Mouse (Mus musculus) layer of hippocampus, adult 9-10 months (tissue): Measurements from ENCODE around the gene Clmn.

Source experiments
- DNase-seq: peaks from one replicate; pipeline ENCODE4 v3.0.0; 2022; ENCODE audit warnings: low spot score

The Clmn gene

DNA sequence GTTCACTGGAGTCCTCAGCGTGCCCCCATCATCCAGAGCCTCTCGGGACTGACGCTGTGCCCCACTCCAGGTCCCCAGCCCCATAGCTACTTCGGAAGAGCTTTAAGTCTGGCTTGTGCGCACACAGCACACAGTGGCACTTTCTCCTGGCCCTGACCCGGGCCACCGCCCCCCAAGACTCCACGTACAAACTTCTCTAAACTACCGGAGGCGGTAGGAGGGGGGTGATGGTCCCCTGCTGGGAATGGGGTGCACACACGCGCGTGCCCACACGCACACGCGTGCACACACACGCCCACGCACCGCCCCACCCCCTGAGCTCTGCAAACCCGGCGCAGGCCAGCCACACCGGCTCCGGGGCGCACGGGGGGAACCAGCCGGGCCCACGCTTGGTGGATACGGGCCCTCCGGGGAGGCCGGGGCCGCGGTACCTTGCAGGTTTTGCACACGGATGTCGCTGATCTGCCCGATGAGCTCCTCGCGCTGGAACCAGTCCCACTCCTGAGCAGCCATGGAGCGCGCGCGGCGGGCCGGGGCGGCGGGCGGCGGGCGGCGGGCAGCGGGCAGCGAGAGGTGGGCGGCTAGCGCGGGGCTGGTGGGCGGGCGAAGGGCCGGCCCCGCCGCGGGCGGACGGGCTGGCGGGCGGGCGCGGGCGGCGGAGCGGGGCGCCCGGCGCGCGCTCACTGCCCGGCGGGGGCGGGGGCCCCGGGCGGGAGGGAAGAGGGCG lies at the start of gene Clmn:
Gene Clmn, minus strand, starts transcription at position 638 of the 727 bp plus-strand sequence.
- no peak for DNase-seq

DNA sequence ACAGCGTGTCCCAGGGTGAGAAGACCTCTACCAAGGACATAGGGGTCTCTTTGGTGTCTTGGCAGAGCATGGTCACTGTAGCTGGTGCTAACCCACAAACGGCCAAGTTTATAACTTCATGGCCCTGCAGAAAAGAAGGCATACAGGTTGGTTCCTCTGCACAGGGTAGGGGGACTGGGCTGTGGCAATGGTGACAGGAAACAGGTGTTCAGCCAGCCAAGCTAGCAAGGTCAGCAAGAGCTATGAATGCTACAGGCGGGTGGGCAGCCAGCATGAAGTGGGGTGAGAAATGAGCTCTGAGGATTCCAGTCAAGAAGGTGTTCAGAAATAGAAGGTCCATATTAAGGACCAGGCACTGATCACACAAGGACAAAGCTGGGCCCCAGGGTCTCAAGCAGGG lies 48.1 kb upstream of the Clmn start:
- DNase-seq, result no peak

DNA sequence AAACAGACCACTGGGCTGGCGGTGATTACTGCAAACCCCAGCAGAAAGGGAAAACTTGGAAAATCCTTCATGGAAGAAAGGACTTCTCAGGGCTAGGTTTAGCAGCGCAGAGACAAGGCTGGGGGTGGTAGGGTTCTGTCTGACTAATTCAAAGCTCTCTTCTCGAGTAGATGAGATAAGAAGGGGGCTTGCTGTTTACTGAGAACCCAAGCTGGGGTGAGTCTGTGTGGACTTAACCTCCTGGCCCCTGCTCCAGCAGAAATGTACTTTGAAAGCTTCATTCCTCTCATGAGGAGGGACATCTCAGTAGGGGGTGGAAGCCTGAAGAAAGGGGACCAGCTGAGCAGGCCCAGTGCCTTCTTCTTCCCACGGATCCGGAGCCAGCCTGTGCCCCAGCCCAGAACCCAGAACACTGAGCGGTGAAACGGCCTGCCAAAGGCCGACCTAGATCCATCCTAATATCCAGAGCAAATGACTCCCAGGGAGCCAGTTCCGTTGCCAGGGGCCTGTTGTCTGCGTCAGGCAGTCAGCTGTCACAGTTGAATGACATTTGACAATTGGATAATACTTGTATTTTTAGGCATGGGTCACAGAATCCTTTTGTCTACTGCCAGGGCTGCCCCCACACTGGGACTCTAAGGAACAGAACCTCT lies 47.5 kb upstream of the Clmn start:
- DNase-seq, result no peak

DNA sequence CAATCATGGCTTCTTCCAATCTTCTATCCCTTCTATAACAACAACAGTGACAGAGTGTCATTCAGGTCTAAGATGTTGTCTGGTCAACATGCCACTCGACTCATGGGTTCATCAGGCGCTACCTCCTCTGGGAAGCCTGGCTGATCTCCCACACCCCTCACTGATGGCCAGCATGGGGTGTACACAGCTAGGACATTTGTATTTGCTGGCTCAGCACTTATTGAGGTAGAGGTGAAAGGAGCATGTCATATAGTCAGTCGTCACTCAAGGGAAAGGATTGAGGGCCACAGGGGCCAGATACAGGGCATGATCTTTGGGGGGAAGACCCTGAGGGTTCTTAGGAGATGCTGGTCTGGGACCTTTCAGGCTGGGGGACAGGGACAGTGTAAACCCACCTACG lies 44.9 kb upstream of the Clmn start:
- no peak for DNase-seq

DNA sequence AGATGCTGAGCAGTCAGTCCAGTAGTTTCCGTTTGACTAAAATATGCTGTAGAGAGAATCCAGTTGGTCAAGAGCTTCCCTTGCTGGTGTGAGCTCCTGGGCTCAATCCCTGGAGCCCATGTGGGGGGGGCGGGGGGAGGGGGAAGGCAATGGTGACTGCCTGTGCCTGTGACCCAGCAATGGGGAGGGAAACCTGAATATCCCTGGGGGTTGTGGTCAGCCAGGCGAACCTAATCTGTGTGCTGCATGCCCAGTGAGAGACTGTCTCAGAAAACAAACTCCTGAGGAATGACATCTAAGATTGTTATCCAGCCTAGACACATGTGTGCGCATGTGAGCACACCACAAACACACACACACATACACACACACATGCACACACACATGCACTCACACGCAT lies 44.1 kb upstream of the Clmn start:
- DNase-seq, result no peak

DNA sequence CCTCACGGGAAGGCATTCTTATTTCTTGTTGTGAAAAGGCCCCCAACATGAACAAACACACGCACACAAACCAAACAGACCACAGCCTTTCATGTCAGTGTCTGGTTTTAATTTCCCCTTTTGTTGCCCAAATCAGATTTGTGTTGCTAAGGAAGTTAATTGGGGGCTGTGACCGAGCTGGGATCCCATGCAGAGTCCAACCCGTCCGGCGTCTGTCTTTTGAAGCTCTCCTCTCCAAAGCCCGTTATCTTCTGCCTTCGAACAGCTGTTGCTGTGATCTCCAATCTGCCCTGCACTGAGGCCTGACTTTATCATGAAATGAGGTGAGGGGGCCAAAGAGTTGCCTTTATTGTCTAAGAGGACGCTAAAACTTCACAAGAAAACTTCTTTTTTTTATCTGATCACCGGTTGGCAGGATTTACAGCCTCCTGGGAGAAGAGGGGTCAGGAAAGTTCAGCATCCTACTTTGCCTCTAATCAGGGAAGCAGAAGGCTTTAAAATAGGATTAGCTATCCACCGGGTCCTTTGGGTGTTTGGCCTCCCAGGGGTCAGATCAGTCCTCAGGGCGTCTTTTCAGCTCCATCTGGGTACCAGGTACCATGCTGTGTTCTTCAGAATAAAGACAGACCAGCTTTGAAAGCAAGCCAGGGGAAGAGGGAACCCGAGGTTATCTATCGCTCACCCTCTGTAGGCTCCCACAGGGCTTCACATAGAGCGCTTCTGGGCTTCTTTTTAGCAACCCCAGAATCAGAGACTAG lies 43.3 kb upstream of the Clmn start:
- DNase-seq, result no peak

DNA sequence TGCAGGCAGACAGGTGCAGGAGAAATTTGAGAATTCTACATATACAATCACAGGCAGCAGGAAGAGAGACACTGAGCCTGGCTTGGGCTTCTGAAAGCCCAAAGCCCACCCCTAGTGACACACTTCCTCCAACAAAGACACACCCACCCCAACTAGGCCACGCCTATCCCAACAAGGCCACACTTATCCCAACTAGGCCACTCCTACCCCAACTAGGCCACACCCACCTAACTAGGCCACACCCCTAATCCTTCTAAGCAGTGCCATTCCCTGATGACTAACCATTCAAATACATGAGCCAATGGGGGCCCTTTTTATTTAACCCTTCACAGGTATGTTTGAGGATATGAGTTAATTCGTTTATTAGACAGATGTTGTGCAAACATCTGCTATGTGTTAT lies 42.3 kb upstream of the Clmn start:
- no peak for DNase-seq

DNA sequence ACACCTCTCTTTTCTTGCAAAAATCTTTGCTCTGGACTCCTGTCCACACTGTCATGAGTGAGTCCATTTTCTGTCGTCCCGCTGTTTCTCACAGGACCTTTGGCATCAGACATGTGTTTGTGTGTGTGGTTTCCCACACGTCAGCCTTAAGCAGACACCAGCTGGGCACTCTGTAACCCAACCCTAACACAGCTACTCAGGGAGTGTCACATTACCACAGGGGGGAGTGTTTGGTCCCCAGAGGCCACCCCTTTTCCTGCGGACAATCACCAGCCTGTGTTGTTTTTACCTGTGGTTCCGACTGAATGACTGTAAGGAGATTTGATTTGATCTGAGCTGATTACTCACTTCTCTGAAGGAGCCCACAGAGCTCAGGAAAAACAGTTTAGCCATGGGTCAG lies 39.3 kb upstream of the Clmn start:
- DNase-seq, result no peak

DNA sequence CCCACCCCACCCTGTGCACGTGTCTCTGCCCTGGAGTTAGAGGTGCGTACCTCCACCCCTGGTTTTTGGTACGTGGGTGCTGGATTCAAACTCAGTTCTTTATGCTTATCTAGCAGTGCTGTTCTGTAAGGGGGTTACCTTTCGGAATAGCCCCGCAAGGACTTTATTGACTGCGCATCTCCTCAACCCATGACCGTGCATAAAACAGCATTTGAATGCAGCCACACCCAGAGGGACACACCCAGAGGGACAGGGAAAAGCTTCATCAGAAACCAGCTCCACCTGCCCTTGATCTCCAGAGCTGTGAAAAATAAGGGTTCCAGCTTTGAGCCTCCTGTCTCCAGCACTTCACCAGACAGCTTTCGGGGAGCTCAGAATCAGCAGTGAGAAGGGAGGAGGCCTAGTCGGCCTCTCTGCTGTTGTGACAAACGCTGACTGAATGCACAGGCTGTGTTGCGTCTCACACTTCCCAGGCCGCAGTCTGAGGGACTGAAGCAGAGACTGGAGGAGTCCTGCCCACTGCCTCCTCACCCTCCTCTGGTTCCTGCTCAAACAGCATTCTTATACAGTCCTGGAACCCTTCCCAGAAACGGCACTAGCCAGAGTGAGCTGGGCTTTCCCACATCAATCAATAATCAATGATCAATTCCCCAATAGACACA lies 37.6 kb upstream of the Clmn start:
- DNase-seq, result no peak

DNA sequence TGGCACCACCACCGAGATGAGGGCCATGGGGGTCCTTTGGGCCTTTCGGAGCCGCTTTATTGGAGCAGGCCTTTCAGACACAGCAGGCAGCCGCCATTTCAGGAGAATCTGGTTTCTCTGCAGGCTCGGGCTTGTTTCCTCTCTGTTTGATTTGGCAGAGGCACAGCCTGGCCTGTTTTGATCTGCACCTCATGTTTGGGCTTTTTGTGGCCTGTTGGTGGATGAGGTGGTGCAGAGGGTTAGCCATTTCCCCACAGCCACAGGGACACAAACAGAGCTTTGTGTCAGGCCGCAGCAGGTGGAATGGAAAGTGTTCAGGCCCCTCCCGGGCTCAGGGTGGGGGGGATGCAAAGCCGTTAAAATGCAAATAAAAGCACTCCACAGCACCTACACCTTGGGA lies 36.4 kb upstream of the Clmn start:
- no peak for DNase-seq

DNA sequence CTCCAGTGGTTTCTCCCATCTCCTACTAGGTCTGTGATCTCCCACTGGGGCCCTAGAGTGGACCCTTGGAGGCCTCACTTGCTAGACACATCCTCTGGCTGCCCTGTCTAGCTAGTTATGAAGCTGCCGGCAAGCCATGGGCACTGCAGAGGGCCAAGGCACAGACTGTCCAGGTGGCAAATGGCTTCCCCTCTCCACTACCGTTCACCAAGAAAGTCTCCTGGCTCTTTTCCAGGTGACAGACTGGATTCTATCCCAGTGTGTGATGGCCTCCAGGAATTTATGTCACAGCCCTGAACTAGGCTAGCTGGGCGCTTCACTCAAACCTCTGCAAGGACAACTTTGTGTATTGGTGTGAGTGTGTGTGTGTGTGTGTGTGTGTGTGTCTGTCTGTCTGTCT lies 35.0 kb upstream of the Clmn start:
- DNase-seq, result no peak

DNA sequence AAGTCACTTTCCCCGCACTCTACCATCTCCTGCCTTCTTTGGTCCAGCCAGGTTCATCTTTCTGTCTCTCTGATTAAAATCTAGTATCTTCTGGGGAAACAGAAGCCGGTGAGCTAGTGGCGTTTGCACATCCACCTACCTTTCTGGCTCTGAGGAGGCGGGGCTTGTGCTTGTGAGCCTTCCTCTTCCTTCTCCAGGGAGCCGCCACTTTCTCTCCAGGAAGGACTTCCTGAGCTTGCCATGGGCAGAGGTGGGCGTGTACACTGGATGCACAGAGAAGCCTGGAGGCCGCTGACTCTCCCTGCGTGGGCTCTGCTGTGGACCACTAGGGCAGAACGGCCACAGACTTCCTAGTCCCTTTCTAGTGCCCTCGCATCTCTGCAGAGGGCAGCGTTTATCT lies 34.3 kb upstream of the Clmn start:
- no peak for DNase-seq

DNA sequence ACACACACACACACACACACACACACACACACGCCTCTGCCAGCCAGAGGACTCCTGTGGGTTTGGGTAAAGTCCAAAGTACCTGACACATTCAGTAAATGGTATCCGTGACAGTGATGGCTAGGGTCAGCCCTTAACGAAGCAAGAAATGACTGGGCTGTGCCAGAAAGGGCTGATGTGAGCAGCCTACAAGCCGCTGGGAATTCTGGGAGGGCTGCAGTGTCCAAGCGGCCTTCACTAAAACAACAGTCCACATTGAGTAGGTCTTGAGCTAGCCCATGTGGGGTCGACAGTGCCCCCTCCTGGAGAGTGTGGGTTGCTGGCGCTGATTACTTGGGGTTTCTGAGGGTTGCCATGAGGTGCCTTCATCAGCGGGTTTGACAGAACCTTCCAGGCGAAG lies 33.8 kb upstream of the Clmn start:
- DNase-seq, result no peak

DNA sequence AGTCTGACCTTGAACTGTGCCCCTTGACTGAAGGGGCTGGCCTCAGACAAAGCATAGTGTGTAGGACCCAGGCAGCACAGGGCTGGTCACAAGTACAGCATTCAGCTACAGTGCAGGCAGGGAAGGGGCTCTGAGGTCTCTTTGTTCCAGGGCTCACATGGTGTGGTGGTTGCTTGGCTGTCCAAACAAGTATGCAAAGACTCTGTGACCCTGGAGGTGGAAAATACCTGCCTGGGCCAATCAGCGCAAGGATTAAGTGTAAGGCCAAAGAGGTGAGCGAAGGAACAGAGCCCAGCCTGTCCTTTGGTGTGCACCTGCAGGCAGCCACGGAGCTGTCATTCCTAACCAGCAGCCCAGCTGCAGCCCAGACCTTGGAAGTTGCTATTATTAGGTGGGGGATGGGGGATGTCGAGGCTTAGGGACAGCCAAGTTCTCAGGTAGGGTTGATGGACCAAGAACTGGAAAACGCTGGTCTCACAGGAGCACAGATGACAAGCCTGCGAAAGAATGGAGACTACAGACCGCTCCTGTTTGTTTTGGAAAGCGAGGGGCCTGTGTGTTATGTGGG lies 32.3 kb upstream of the Clmn start:
- DNase-seq, result no peak

DNA sequence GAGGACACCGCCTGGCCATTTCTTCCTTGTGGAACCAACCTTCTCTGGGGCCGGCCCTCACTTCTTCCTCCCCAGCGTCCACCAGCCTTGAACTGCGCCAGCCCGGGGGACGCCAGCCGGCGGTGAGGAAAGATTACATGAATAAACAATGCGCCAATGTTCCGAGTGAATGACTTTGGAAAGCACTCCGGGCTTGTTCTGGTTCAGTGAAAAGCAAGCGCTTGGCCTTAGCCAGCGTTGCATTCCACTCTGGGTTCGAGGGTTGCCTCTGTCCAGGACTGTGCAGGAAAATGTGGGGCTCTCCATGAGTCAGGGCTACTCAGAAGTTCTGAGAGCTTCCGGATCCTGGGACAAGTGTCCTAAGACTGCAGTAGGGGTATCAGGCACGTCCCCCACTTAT lies 31.8 kb upstream of the Clmn start:
- no peak for DNase-seq

DNA sequence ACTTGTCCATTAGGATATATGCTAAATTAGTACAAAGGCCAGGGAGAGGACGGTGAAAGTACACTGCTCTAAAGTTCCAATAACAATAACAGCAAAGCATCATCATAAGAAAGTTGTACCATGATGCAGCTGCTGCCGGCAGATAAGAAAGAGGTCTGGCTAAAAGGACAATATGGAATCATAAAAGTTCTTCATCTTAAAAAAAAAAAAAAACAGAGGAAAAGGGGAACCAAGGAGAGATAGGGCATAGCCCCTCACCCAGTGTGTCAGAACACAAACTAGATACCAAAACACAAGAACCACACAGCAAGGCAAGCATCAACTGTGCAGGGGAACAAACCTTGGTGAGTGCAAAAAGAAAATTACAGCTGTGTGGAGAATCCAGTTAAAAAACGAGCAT lies 27.4 kb upstream of the Clmn start:
- no peak for DNase-seq

DNA sequence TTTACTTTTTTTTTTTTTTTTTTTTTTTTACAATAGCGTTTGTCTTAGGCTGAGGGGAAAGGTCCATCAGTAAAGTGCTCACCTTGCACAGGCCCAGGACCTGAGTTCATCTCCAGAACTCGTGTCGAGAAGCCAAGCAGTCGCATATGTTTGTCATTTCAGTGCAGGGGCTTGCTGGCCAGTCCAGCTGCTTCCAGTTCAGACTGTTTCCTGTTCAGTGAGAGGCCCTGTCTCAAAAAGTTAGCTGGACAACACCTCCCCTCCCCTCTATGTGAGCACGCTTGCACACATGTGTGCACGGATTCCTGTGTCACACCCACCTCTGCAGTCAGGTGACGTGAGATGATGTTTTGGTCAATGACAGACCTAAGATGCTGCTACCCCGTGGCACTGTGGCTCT lies 25.2 kb upstream of the Clmn start:
- DNase-seq, result no peak

DNA sequence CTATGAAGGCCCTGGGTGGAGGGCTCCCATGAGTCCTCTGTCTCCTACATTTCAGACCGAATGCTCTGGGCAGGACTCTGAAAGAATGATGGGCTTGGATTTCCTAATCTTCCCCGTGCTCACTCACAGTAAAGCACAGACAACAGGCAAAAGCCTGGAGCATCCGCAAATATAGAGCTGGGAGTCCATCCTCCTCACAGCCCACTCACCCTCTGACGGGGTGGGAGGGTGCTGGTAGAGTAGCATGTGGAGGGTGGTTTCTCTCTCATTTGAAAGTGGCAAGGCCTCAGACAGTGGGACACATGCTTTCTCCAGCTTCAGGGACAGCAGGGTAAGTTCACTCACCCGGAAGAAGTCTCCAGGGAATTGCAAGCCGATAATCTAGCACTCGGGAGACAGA lies 21.2 kb upstream of the Clmn start:
- no peak for DNase-seq

DNA sequence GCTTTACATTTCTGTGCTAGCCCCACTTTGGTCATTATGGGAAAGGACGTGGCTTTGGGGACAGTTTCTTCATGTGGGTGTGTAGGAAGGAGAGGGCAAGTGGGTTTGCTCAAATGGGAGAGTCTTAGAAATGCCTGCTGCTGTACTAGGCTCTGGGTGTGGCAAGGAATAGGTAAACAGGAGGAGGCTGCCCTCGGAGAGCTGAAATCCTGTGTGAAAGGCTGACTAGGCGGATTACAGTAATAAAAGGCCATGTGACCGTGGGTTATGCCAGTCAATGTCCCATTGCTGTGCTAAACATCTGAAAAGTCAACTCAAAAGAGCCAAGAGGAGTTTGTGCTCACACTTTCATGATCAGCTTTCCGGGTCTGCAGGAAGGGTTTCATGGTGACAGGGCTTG lies 17.7 kb upstream of the Clmn start:
- DNase-seq, result no peak

DNA sequence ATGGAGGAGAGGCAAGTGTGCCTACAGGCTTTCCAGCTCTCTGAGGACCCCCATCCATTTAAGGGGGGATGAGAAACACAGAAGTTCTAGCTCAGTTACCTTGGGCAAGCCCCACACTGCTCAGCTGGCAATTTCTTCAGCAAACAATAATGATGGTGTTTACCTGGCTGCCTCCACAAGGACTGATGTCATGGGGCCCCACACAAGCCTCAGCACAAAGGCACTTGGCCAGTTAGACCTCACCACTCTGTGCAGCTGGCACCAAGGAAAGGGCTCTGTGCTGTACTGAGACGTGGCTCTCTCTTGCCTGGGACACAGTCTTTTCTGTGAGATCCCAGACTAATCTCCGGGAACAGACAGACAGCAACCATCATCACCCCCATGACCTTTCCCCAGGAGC lies 17.2 kb upstream of the Clmn start:
- no peak for DNase-seq

DNA sequence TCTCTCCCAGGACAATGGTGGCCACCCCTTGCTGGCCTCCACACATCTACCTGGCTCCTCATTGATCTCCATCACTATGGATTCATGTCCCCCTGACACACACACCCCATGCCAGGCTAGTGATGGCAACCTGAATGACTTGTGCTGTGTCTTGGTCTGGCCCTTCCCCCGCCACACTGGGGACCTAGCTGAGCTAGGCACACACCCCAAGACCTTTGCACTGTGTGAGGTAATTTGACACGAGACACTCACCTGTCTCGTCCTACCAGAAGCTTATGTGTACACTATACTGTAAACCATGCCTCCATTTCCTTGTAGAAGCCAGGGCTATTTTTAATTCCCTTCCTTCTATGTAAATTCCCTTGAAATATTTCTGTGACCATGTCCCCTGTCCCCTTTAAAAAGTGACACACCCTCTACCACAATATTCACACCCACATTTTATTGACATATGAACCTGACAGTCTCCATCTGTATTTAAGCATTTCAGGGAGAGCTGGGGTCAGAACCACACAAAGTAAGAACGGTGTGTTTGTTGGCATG lies 16.7 kb upstream of the Clmn start:
- DNase-seq, result no peak

DNA sequence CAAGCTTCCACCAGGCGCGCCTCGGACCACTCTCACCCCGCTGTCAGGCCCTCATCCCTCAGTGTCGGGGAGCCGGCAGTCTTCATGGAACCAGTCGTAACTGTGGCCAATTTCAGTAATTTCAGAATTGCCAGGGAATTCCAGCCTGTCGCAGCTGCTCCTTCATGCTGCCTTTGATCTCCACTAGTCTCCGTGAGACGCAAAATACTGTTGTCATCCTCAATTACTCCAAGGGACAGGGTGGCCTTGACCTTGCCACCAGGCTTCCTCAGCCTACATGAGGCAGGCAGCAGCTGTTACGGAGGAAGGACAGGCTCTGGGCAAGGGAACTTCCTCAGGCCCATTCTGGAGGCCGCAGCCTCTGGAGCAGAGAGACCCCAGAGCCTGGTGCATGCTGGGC lies 15.5 kb upstream of the Clmn start:
- DNase-seq, result no peak
